Mouse (Mus musculus) thymus, adult 2 months (tissue): ENCODE data around the gene Hist1h4f. TPM values are rescaled to one million over a fixed set of nuclear protein-coding genes. Genes with fewer than 3 reads are reported as not detected.
"Not testable (repeated sequence)": the region's sequence is repeated elsewhere in the genome, so short reads cannot be mapped to it uniquely, and the experiment has no call there.

ENCODE experiments used
- DNase-seq: peaks from one replicate; pipeline ENCODE4 v3.0.0; 2021
- H3K27ac ChIP-seq: fragments of 200-500 bp; 2 replicates; pipeline ENCODE4 v1.5.1; 2012; ENCODE audit warnings: low read length, control low read depth; ENCODE audit not compliant: control insufficient read depth, insufficient read depth
- H3K27me3 ChIP-seq: fragments of 200-500 bp; 2 replicates; pipeline ENCODE4 v1.6.1; 2012; ENCODE audit warnings: mild to moderate bottlenecking, low read length, moderate library complexity, mixed read lengths; ENCODE audit not compliant: control insufficient read depth, insufficient read depth
- H3K36me3 ChIP-seq: fragments of 200-500 bp; 2 replicates; pipeline ENCODE4 v1.6.1; 2012; ENCODE audit warnings: mild to moderate bottlenecking, low read length, moderate library complexity; ENCODE audit not compliant: control insufficient read depth, insufficient read depth
- H3K4me1 ChIP-seq: fragments of 200-500 bp; replicated peaks from 2 replicates; pipeline ENCODE4 v1.6.1; 2012; ENCODE audit warnings: low read length; ENCODE audit not compliant: control insufficient read depth, insufficient read depth
- H3K4me3 ChIP-seq: fragments of 200-500 bp; 2 replicates; pipeline ENCODE4 v1.5.1; 2012; ENCODE audit warnings: mild to moderate bottlenecking, low read length, control low read depth, moderate library complexity; ENCODE audit not compliant: control insufficient read depth, insufficient read depth
- CTCF ChIP-seq: fragments of 200-500 bp; IDR thresholded peaks from 2 replicates; pipeline ENCODE4 v1.5.1; 2012; ENCODE audit warnings: mild to moderate bottlenecking, control low read depth, low read length, moderate library complexity, borderline replicate concordance; ENCODE audit not compliant: control insufficient read depth, poor library complexity, insufficient read depth; ENCODE audit errors: extremely low read depth
- POLR2A ChIP-seq: fragments of 200-500 bp; IDR thresholded peaks from 2 replicates; pipeline ENCODE4 v1.6.1; 2012; ENCODE audit warnings: mild to moderate bottlenecking, low read length, control low read depth, moderate library complexity; ENCODE audit not compliant: control insufficient read depth, poor library complexity, insufficient read depth; ENCODE audit errors: extremely low read depth
- WGBS: fragments of 180-500 bp; shearing (Covaris S2); methylation state at CpG from one replicate; pipeline ENCODE4 v1.1.7; 2018; 5-methylcytosine and 5-hydroxymethylcytosine counted together
- polyA plus RNA-seq: library from polyadenylated mRNA; depleted of rRNA; stranded (reverse); fragments of >200 nt; gene quantifications from 2 replicates; pipeline ENCODE4 v1.2.3, GENCODE M21; 2012; rRNA removed

Gene Hist1h4f
- polyA plus RNA-seq = 208 and 221 TPM in 2 replicates

- H3K4me1 ChIP-seq, H3K27me3 ChIP-seq, H3K36me3 ChIP-seq: not testable (repeated sequence)
- peak; percentile 89 for DNase-seq
- peak; percentile 83 for TF ChIP-seq POLR2A
- TF ChIP-seq CTCF = peak; percentile 44; the same call in 1 of the 2 replicates
- Histone ChIP-seq H3K27ac (peak within 1 kb of the TSS; percentile 84), H3K4me3 (peak within 1 kb of the TSS; percentile 51)
- WGBS = under 1% methylated on average over 47 of the region's 47 CpGs
Measured at GRCm38 (mm10) chr13:23551146-23551834, at the start of gene Hist1h4f. Gene Hist1h4f, minus strand, starts transcription at chr13:23551648.

- 10% methylated on average over 9 of the region's 9 CpGs for WGBS
- no peak for TF ChIP-seq CTCF
- no peak for TF ChIP-seq POLR2A
- Histone ChIP-seq H3K36me3 (no peaks in the 10 kb centered on the region), H3K27me3 (no peaks in the 10 kb centered on the region), H3K4me3 (no peak overlapping the region), H3K27ac (no peak overlapping the region), H3K4me1 (peaks cover 2% of the 10 kb centered on the region)
- peak; percentile 80 for DNase-seq
Measured at GRCm38 (mm10) chr13:23597957-23598356, 46.5 kb upstream of the Hist1h4f start.

GRCm38 (mm10) chr13:23595622-23596372 lies 44.3 kb upstream of the Hist1h4f start:
- WGBS = 79% methylated on average over 7 of the region's 7 CpGs

GRCm38 (mm10) chr13:23595185-23595584 lies 43.7 kb upstream of the Hist1h4f start:
- no peaks in the 10 kb centered on the region for H3K27me3 ChIP-seq
- no peaks in the 10 kb centered on the region for H3K36me3 ChIP-seq
- DNase-seq = no peak
- H3K4me1 ChIP-seq = peaks cover 2% of the 10 kb centered on the region
- no peak overlapping the region for H3K4me3 ChIP-seq
- 90% methylated on average over 2 of the region's 2 CpGs for WGBS
- H3K27ac ChIP-seq = no peak overlapping the region
- TF ChIP-seq POLR2A = no peak
- no peak for TF ChIP-seq CTCF

More at GRCm38 (mm10) chr13:23595622-23596372, 44.3 kb upstream of the Hist1h4f start:
- Histone ChIP-seq H3K4me3 (no peak overlapping the region), H3K4me1 (peaks cover 2% of the 10 kb centered on the region), H3K27me3 (no peaks in the 10 kb centered on the region), H3K36me3 (no peaks in the 10 kb centered on the region), H3K27ac (no peak overlapping the region)
- TF ChIP-seq CTCF (no peak), POLR2A (no peak)
- no peak for DNase-seq

- WGBS = 12% methylated on average over 5 of the region's 5 CpGs
- Histone ChIP-seq H3K27ac (no peak overlapping the region), H3K36me3 (no peaks in the 10 kb centered on the region), H3K27me3 (no peaks in the 10 kb centered on the region), H3K4me3 (no peak overlapping the region), H3K4me1 (peaks cover 2% of the 10 kb centered on the region)
- no peak for DNase-seq
- no peak for TF ChIP-seq CTCF
- no peak for TF ChIP-seq POLR2A
Measured at GRCm38 (mm10) chr13:23593051-23593770, 41.8 kb upstream of the Hist1h4f start.

GRCm38 (mm10) chr13:23592614-23593013 lies 41.2 kb upstream of the Hist1h4f start:
- no peak for DNase-seq

GRCm38 (mm10) chr13:23591886-23592285 lies 40.4 kb upstream of the Hist1h4f start:
- not testable (repeated sequence) for H3K27me3 ChIP-seq, DNase-seq, H3K4me1 ChIP-seq, H3K27ac ChIP-seq, H3K36me3 ChIP-seq, H3K4me3 ChIP-seq
- 98% methylated on average over 7 of the region's 7 CpGs for WGBS

More at GRCm38 (mm10) chr13:23592614-23593013, 41.2 kb upstream of the Hist1h4f start:
- TF ChIP-seq CTCF (no peak), POLR2A (no peak)
- H3K27me3 ChIP-seq = no peaks in the 10 kb centered on the region
- 76% methylated on average over 7 of the region's 7 CpGs for WGBS
- H3K36me3 ChIP-seq = no peaks in the 10 kb centered on the region
- no peak overlapping the region for H3K4me3 ChIP-seq
- no peak overlapping the region for H3K27ac ChIP-seq
- peaks cover 2% of the 10 kb centered on the region for H3K4me1 ChIP-seq
